Mouse (Mus musculus): ENCODE measurements around the gene Gm44596. TPM values are rescaled to one million over a fixed set of nuclear protein-coding genes. Genes with fewer than 3 reads are reported as not detected.

The Gm44596 gene
- polyA plus RNA-seq (2015; fragmentation: Illumina TruSeq; extraction: RNeasy Lipid Tissue Mini Kit (QIAGEN cat#74804); ENCODE audit: insufficient read depth, low read depth, low replicate concordance): not detected

DNA sequence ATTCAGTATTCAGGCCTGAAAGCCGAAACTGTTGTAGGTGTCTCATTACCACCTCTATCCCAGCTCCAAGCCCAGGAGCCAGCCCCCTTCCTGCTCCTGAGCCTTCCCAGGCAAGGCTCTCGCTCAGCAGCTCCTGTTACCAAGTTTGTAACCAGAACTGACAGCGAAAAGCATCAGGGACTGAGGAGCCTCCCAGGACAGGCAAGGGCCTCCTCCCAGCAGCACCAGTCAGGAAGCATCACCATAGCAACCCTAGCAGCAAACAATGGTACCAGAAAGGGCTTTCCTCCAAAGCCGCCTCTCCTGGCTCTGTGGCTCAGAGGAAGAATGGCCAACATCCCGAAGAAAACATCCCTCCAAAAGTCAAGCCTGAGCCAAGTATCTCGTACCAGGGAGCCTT, at the start of gene Gm44596, which contains the start of gene Tex52:
Gm44596 (plus strand) TSS at position 312 of the 400 bp plus-strand sequence.
Tex52 (plus strand) TSS at position 265 of the 400 bp plus-strand sequence.

DNA sequence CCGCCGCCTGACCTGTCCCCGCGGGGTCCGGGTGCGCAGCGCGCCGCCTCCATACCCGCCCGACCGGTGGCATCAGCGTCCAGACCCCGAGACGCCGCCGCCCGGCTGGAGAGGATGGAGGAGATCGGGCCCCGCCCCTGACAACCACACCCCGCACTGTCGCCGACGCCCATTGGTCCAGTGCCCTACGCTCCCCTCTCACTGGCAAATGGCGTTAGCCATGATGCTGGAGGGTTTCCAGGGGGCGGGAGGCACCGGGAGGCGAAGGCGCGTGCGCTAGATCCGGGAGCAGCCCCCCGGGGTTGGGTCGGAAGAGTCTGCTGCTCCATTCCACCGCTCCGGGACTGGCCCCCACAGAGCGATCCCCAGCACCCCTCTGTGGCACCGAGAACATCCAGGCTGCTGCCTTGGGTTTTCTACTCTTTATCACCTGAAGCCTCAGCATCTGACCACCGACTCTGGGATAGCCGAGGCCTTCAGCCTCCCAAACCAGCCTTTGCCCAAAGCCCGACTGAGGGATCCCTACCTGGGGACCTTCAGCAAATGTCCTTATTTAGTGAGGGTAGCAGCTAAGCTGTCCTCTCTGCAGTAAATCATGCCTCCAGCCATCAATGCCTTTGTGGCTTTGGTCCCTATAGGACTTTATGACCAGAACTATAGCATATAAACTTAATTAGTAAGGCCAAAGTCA, 19.4 kb upstream of the Gm44596 start, which contains the start of gene Tulp3:
Tulp3 (minus strand) TSS at position 126 of the 691 bp plus-strand sequence.

DNA sequence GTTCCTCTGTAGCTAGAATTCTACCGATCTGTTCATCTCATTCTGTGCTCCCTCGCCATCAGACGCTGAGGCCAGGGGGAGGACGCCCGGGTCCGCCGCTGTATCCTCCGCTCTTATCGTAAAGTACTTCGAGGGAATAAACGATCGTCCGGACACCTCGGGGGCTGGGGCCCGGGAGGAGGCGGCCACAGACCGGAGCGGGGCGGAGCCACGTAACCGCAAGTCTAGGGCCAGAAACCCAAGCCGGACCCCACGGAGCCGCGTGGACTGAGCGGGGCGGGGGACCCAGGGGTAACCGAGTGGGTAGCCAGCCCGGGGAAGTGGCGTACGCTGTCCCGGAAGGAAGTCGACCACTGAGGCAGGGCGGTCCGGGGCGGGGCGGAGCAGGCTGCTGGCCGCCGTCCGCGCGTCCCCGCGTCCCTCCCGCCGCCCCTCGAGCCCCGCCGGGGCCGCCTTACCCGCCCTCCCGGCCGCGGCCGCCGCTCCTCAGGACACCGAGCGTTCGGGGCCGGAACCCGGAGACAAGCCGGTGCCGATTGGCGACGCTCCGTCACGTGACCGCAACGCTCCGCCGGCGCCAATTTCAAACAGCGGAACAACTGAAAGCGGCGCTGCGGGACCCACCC, 12.8 kb upstream of the Gm44596 start, which contains the start of the genes Rhno1 and Foxm1:
Rhno1 (minus strand) TSS at position 531 of the 626 bp plus-strand sequence.
Foxm1 (plus strand) TSS at position 587 of the 626 bp plus-strand sequence.

DNA sequence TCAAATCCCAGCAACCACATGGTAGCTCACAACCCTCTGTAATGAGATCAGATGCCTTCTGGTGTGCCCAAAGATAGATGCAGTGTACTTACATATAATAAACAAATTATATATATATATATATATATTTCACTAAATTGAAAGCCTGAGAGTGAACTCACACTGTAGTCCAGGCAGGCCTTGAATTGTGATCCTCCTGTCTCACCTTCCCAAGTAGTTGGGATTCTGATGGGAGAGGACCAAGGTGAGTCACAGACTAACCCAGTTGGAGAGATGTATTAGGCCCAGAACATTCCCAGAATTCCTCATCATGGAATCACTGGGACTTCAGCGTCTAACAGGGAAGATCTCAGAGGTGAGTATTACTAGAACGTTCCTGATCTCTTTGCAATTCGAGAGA, 23.7 kb downstream of the Gm44596 start, which contains the start of gene Nrip2:
Nrip2 (plus strand) TSS at position 301 of the 400 bp plus-strand sequence.

DNA sequence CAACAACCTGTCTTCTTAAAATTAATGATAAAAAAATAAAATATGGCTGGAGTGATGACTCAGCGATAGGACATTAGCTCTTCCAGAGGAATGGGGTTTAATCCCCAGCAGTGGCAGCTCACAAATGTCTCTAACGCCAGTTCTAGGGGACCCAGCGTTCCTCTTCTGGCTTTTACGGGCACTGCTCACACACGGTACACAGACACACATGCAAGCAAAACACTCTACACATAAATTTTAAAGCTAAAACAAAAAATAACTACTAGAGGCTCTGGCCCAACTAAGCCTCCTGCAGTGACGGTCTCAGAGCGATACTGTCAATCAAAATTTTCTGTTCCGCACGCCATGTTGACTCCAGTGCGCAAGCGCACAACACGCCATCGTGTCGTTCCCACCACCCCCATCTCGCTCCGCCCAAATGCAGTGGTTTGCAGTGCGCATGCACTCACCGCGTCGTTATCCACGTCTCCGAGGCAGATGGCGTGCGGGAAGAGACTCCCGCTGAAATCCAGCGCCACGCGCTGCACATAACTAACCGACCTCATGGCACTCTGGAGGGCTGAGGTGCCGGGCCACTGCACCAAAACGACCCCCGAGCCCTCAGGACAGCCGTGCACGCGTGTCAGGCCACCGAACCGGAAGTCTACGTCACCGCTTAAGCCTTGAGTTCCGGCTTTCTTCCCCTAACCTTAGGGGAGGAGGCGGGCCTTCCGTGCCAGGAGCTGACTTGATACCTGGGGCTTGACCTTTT, 49.1 kb downstream of the Gm44596 start, which contains the start of gene Itfg2:
Itfg2 (minus strand) TSS at position 663 of the 751 bp plus-strand sequence.

GRCm38 (mm10) chr6:128438317-128438870, 63.1 kb downstream of the Gm44596 start, which contains the start of gene Fkbp4:
Gene Fkbp4, minus strand, starts transcription at chr6:128438677.

Other genes starting within 250 kb of the Gm44596 start
- gene Tspan9, start 231.9 kb upstream of the Gm44596 start, polyA plus RNA-seq (2015; fragmentation: Illumina TruSeq; extraction: RNeasy Lipid Tissue Mini Kit (QIAGEN cat#74804); ENCODE audit: insufficient read depth, low read depth, low replicate concordance): 14.3 TPM
- gene Tead4, start 74.7 kb upstream of the Gm44596 start, polyA plus RNA-seq (2015; fragmentation: Illumina TruSeq; extraction: RNeasy Lipid Tissue Mini Kit (QIAGEN cat#74804); ENCODE audit: insufficient read depth, low read depth, low replicate concordance): 2.6 TPM
- gene Tulp3, start 19.7 kb upstream of the Gm44596 start, polyA plus RNA-seq (2015; fragmentation: Illumina TruSeq; extraction: RNeasy Lipid Tissue Mini Kit (QIAGEN cat#74804); ENCODE audit: insufficient read depth, low read depth, low replicate concordance): 3.4 TPM
- gene Rhno1, start 12.6 kb upstream of the Gm44596 start, polyA plus RNA-seq (2015; fragmentation: Illumina TruSeq; extraction: RNeasy Lipid Tissue Mini Kit (QIAGEN cat#74804); ENCODE audit: insufficient read depth, low read depth, low replicate concordance): 9.0 TPM
- 0.33 TPM for gene Foxm1, start 12.5 kb upstream of the Gm44596 start, polyA plus RNA-seq (2015; fragmentation: Illumina TruSeq; extraction: RNeasy Lipid Tissue Mini Kit (QIAGEN cat#74804); ENCODE audit: insufficient read depth, low read depth, low replicate concordance)
- not detected for gene Tex52, start within 50 bp of the Gm44596 start, polyA plus RNA-seq (2015; fragmentation: Illumina TruSeq; extraction: RNeasy Lipid Tissue Mini Kit (QIAGEN cat#74804); ENCODE audit: insufficient read depth, low read depth, low replicate concordance)
- 2.7 TPM for gene Nrip2, start 23.8 kb downstream of the Gm44596 start, polyA plus RNA-seq (2015; fragmentation: Illumina TruSeq; extraction: RNeasy Lipid Tissue Mini Kit (QIAGEN cat#74804); ENCODE audit: insufficient read depth, low read depth, low replicate concordance)
- 9.5 TPM for gene Itfg2, start 49.4 kb downstream of the Gm44596 start, polyA plus RNA-seq (2015; fragmentation: Illumina TruSeq; extraction: RNeasy Lipid Tissue Mini Kit (QIAGEN cat#74804); ENCODE audit: insufficient read depth, low read depth, low replicate concordance)
- gene Fkbp4, start 63.2 kb downstream of the Gm44596 start, polyA plus RNA-seq (2015; fragmentation: Illumina TruSeq; extraction: RNeasy Lipid Tissue Mini Kit (QIAGEN cat#74804); ENCODE audit: insufficient read depth, low read depth, low replicate concordance): 35.0 TPM
- not detected for gene Pzp, start 151.2 kb downstream of the Gm44596 start, polyA plus RNA-seq (2015; fragmentation: Illumina TruSeq; extraction: RNeasy Lipid Tissue Mini Kit (QIAGEN cat#74804); ENCODE audit: insufficient read depth, low read depth, low replicate concordance)
- gene A2ml1, start 206.1 kb downstream of the Gm44596 start, polyA plus RNA-seq (2015; fragmentation: Illumina TruSeq; extraction: RNeasy Lipid Tissue Mini Kit (QIAGEN cat#74804); ENCODE audit: insufficient read depth, low read depth, low replicate concordance): 2.3 TPM
- gene Klrb1a, start 248.0 kb downstream of the Gm44596 start, polyA plus RNA-seq (2015; fragmentation: Illumina TruSeq; extraction: RNeasy Lipid Tissue Mini Kit (QIAGEN cat#74804); ENCODE audit: insufficient read depth, low read depth, low replicate concordance): not detected